Mouse (Mus musculus) brain, embryonic 14.5 days (tissue): Measurements from ENCODE around the gene Fbxo27. TPM values are rescaled to one million over a fixed set of nuclear protein-coding genes. Genes with fewer than 3 reads are reported as not detected.

Source experiments
- DNase-seq: peaks from one replicate; pipeline ENCODE4 v3.0.0-alpha.2; 2011; ENCODE audit warnings: low read depth
- CTCF ChIP-seq: fragments of 200-500 bp; IDR thresholded peaks from 2 replicates; pipeline ENCODE4 v1.5.1; 2012; ENCODE audit warnings: inconsistent platforms, mild to moderate bottlenecking, moderate library complexity, borderline replicate concordance; ENCODE audit not compliant: insufficient read depth, insufficient read length; ENCODE audit errors: extremely low read depth
- POLR2A ChIP-seq: fragments of 200-500 bp; IDR thresholded peaks from 2 replicates; pipeline ENCODE4 v1.6.1; 2012; ENCODE audit warnings: mild to moderate bottlenecking, inconsistent platforms, borderline replicate concordance; ENCODE audit not compliant: poor library complexity, insufficient read depth, insufficient read length, severe bottlenecking; ENCODE audit errors: extremely low read depth
- polyA plus RNA-seq: library from polyadenylated mRNA; depleted of rRNA; stranded (reverse); fragments of >200 nt; gene quantifications from 2 replicates; pipeline ENCODE4 v1.2.3, GENCODE M21; 2012; rRNA removed

Gene Fbxo27
- polyA plus RNA-seq, 1 experiment: 18.0 TPM

GRCm38 (mm10) chr7:28733211-28733610, 40.6 kb downstream of the Fbxo27 start:
- no peak for TF ChIP-seq POLR2A
- no peak for TF ChIP-seq CTCF
- DNase-seq: no peak

GRCm38 (mm10) chr7:28735701-28736100, 43.1 kb downstream of the Fbxo27 start:
- TF ChIP-seq CTCF (no peak), POLR2A (no peak)
- DNase-seq: no peak

GRCm38 (mm10) chr7:28739829-28740228, 47.2 kb downstream of the Fbxo27 start:
- no peak for DNase-seq
- no peak for TF ChIP-seq CTCF
- no peak for TF ChIP-seq POLR2A

GRCm38 (mm10) chr7:28740949-28741348, 48.3 kb downstream of the Fbxo27 start:
- no peak for DNase-seq
- TF ChIP-seq CTCF: no peak
- TF ChIP-seq POLR2A: no peak

- no peak for TF ChIP-seq CTCF
- TF ChIP-seq POLR2A: no peak
- DNase-seq: no peak
These were observed 48.7 kb downstream of the Fbxo27 start for GRCm38 (mm10) chr7:28741368-28741708.

- TF ChIP-seq POLR2A (peak; percentile 72; the same call in 1 of the 2 replicates), CTCF (peak; percentile 90)
- DNase-seq: peak; percentile 99
These were observed 49.2 kb downstream of the Fbxo27 start, which contains the start of the genes Mrps12 and Sars2 for GRCm38 (mm10) chr7:28741709-28742438. TSS of gene Mrps12 (minus strand) at chr7:28741820. TSS of gene Sars2 (plus strand) at chr7:28741992.

Other genes starting within 250 kb of the Fbxo27 start
- 61.1 and 87.9 TPM in 2 replicates for gene Lrfn1, start 240.9 kb upstream of the Fbxo27 start, polyA plus RNA-seq
- not detected in 2 replicates for gene Ifnl2, start 182.4 kb upstream of the Fbxo27 start, polyA plus RNA-seq
- gene Ifnl3, start 170.0 kb upstream of the Fbxo27 start, polyA plus RNA-seq: not detected in 2 replicates
- gene Sycn, start 152.0 kb upstream of the Fbxo27 start, polyA plus RNA-seq: not detected in 2 replicates
- gene Nccrp1, start 145.6 kb upstream of the Fbxo27 start, polyA plus RNA-seq: 0.08 and 0.11 TPM in 2 replicates
- gene Samd4b, start 94.7 kb upstream of the Fbxo27 start, polyA plus RNA-seq: 83.9 and 92.0 TPM in 2 replicates
- 18.9 and 21.3 TPM in 2 replicates for gene Pak4, start 94.7 kb upstream of the Fbxo27 start, polyA plus RNA-seq
- gene Acp7, start 61.5 kb upstream of the Fbxo27 start, polyA plus RNA-seq: 0.11 and 0.30 TPM in 2 replicates
- gene Fbxo17, start 24.0 kb downstream of the Fbxo27 start, polyA plus RNA-seq: 3.3 and 4.1 TPM in 2 replicates
- gene Mrps12, start 49.0 kb downstream of the Fbxo27 start, polyA plus RNA-seq: 68.0 and 91.1 TPM in 2 replicates
- 22.5 and 27.4 TPM in 2 replicates for gene Sars2, start 49.1 kb downstream of the Fbxo27 start, polyA plus RNA-seq
- gene Ccer2, start 63.3 kb downstream of the Fbxo27 start, polyA plus RNA-seq: 0.33 TPM in 1 of 2 replicates, not detected in the other
- 119 and 125 TPM in 2 replicates for gene Sirt2, start 73.9 kb downstream of the Fbxo27 start, polyA plus RNA-seq
- 32.7 and 34.7 TPM in 2 replicates for gene Nfkbib, start 74.7 kb downstream of the Fbxo27 start, polyA plus RNA-seq
- 0.90 and 1.1 TPM in 2 replicates for gene Rinl, start 96.1 kb downstream of the Fbxo27 start, polyA plus RNA-seq
- gene Hnrnpl, start 115.7 kb downstream of the Fbxo27 start, polyA plus RNA-seq: 444 and 451 TPM in 2 replicates
- 77.8 and 100 TPM in 2 replicates for gene Ech1, start 132.4 kb downstream of the Fbxo27 start, polyA plus RNA-seq
- gene Lgals4, start 141.0 kb downstream of the Fbxo27 start, polyA plus RNA-seq: 6.0 and 7.0 TPM in 2 replicates
- gene Lgals7, start 171.0 kb downstream of the Fbxo27 start, polyA plus RNA-seq: 30.7 and 31.2 TPM in 2 replicates
- 0.08 and 0.16 TPM in 2 replicates for gene Capn12, start 188.6 kb downstream of the Fbxo27 start, polyA plus RNA-seq